Mouse (Mus musculus) midbrain, embryonic 10.5 days (tissue): ENCODE measurements around the gene Vars. TPM values are rescaled to one million over a fixed set of nuclear protein-coding genes. Genes with fewer than 3 reads are reported as not detected.

Experiments
- DNase-seq: peaks from one replicate; pipeline ENCODE4 v3.0.0-alpha.2; 2017; ENCODE audit warnings: low spot score
- H3K27ac ChIP-seq: fragments of 300-500 bp; sonication (generic); replicated peaks from 2 replicates; pipeline ENCODE4 v1.5.1; 2016; ENCODE audit warnings: mild to moderate bottlenecking
- H3K27me3 ChIP-seq: fragments of 300-500 bp; sonication (generic); 2 replicates; pipeline ENCODE4 v1.6.1; 2016; ENCODE audit warnings: low read depth, mild to moderate bottlenecking; ENCODE audit not compliant: poor library complexity, severe bottlenecking
- H3K36me3 ChIP-seq: fragments of 300-500 bp; sonication (generic); 2 replicates; pipeline ENCODE4 v1.6.1; 2016; ENCODE audit warnings: mild to moderate bottlenecking, moderate library complexity
- H3K4me1 ChIP-seq: fragments of 300-500 bp; sonication (generic); 2 replicates; pipeline ENCODE4 v1.6.1; 2016
- H3K4me3 ChIP-seq: fragments of 300-500 bp; sonication (generic); 2 replicates; pipeline ENCODE4 v1.5.1; 2016; ENCODE audit warnings: mild to moderate bottlenecking, moderate library complexity
- H3K9me3 ChIP-seq: fragments of 300-500 bp; sonication (generic); replicated peaks from 2 replicates; pipeline ENCODE4 v1.6.1; 2016; ENCODE audit warnings: mild to moderate bottlenecking
- WGBS: fragments of 180-500 bp; shearing (Covaris S2); methylation state at CpG from one replicate; pipeline ENCODE4 v1.1.7; 2016; 5-methylcytosine and 5-hydroxymethylcytosine counted together
- polyA plus RNA-seq: library from polyadenylated mRNA; unstranded; fragments of >200 nt; fragmentation: Nextera tagmentation; extraction: Ambion mirVana; gene quantifications from 2 replicates; pipeline ENCODE4 v1.2.1, GENCODE M21; 2016

The Vars gene
- polyA plus RNA-seq, 1 experiment from 2014 or later: 210 TPM

- H3K27ac ChIP-seq: peak within 1 kb of the TSS; percentile 70
- peaks cover 34% of the 10 kb centered on the region for H3K36me3 ChIP-seq
- DNase-seq: peak; percentile 65
- H3K27me3 ChIP-seq: peaks cover 74% of the 10 kb centered on the region
- H3K9me3 ChIP-seq: no peaks in the 10 kb centered on the region
- 1% methylated on average over 48 of the region's 48 CpGs for WGBS
- peak within 1 kb of the TSS; percentile 52 for H3K4me3 ChIP-seq
- peaks cover 41% of the 10 kb centered on the region for H3K4me1 ChIP-seq
These were observed 64.5 kb downstream of the Vars start, which contains the start of gene Ly6g6c for GRCm38 (mm10) chr17:35064951-35065947. Gene Ly6g6c, plus strand, starts transcription at chr17:35065388.

Other genes with a start within 250 kb of the Vars start
- gene Cyp21a1, start 196.4 kb upstream of the Vars start, polyA plus RNA-seq: not detected in 2 replicates
- 30.2 and 30.6 TPM in 2 replicates for gene Stk19, start 164.0 kb upstream of the Vars start, polyA plus RNA-seq
- 81.2 and 88.1 TPM in 2 replicates for gene Dxo, start 164.0 kb upstream of the Vars start, polyA plus RNA-seq
- gene Skiv2l, start 150.8 kb upstream of the Vars start, polyA plus RNA-seq: 57.8 and 62.4 TPM in 2 replicates
- 137 and 139 TPM in 2 replicates for gene Nelfe, start 150.6 kb upstream of the Vars start, polyA plus RNA-seq
- gene Cfb, start 138.5 kb upstream of the Vars start, polyA plus RNA-seq: 1.8 and 2.8 TPM in 2 replicates
- 5.8 and 6.1 TPM in 2 replicates for gene Zbtb12, start 121.5 kb upstream of the Vars start, polyA plus RNA-seq
- gene Gm20547, start 118.9 kb upstream of the Vars start, polyA plus RNA-seq: 0.07 TPM in 1 of 2 replicates, not detected in the other
- gene C2, start 102.7 kb upstream of the Vars start, polyA plus RNA-seq: 1.3 TPM in 2 replicates
- gene Ehmt2, start 102.5 kb upstream of the Vars start, polyA plus RNA-seq: 88.0 and 91.9 TPM in 2 replicates
- gene Slc44a4, start 86.5 kb upstream of the Vars start, polyA plus RNA-seq: not detected in 2 replicates
- gene Neu1, start 69.7 kb upstream of the Vars start, polyA plus RNA-seq: 16.1 and 19.2 TPM in 2 replicates
- 0.19 TPM in 1 of 2 replicates, not detected in the other for gene Hspa1b, start 41.7 kb upstream of the Vars start, polyA plus RNA-seq
- gene Gm20481, start 31.1 kb upstream of the Vars start, polyA plus RNA-seq: 0.27 TPM in 1 of 2 replicates, not detected in the other
- gene Hspa1a, start 28.8 kb upstream of the Vars start, polyA plus RNA-seq: 1.3 and 1.6 TPM in 2 replicates
- gene Hspa1l, start 28.3 kb upstream of the Vars start, polyA plus RNA-seq: 0.71 and 0.81 TPM in 2 replicates
- gene Lsm2, start 19.1 kb upstream of the Vars start, polyA plus RNA-seq: 307 and 337 TPM in 2 replicates
- gene Vwa7, start 15.6 kb downstream of the Vars start, polyA plus RNA-seq: 0.19 and 0.28 TPM in 2 replicates
- 7.1 and 7.7 TPM in 2 replicates for gene Sapcd1, start 27.0 kb downstream of the Vars start, polyA plus RNA-seq
- 5.4 and 6.3 TPM in 2 replicates for gene Msh5, start 45.8 kb downstream of the Vars start, polyA plus RNA-seq
- gene Clic1, start 49.0 kb downstream of the Vars start, polyA plus RNA-seq: 216 and 217 TPM in 2 replicates
- 527 and 597 TPM in 2 replicates for gene Ddah2, start 58.0 kb downstream of the Vars start, polyA plus RNA-seq
- 0.17 TPM in 2 replicates for gene Ly6g6c, start 64.4 kb downstream of the Vars start, polyA plus RNA-seq
- gene Mpig6b, start 65.2 kb downstream of the Vars start, polyA plus RNA-seq: 1.3 TPM in 2 replicates
- gene Ly6g6e, start 75.9 kb downstream of the Vars start, polyA plus RNA-seq: 0.32 and 0.59 TPM in 2 replicates
- gene Ly6g6d, start 77.1 kb downstream of the Vars start, polyA plus RNA-seq: 2.0 and 3.5 TPM in 2 replicates
- gene Ly6g6f, start 84.6 kb downstream of the Vars start, polyA plus RNA-seq: 0.70 and 0.86 TPM in 2 replicates
- gene Abhd16a, start 88.3 kb downstream of the Vars start, polyA plus RNA-seq: 56.7 and 68.5 TPM in 2 replicates
- gene Ly6g5c, start 107.3 kb downstream of the Vars start, polyA plus RNA-seq: not detected in 2 replicates
- 0.99 and 1.1 TPM in 2 replicates for gene Ly6g5b, start 114.4 kb downstream of the Vars start, polyA plus RNA-seq
- gene Gpank1, start 120.5 kb downstream of the Vars start, polyA plus RNA-seq: 33.4 and 34.5 TPM in 2 replicates
- gene Csnk2b, start 121.1 kb downstream of the Vars start, polyA plus RNA-seq: 299 and 306 TPM in 2 replicates
- 9.5 and 9.6 TPM in 2 replicates for gene D17H6S53E, start 125.4 kb downstream of the Vars start, polyA plus RNA-seq
- gene Apom, start 131.1 kb downstream of the Vars start, polyA plus RNA-seq: 0.53 and 0.66 TPM in 2 replicates
- 56.6 and 67.4 TPM in 2 replicates for gene Bag6, start 134.2 kb downstream of the Vars start, polyA plus RNA-seq
- gene Prrc2a, start 163.9 kb downstream of the Vars start, polyA plus RNA-seq: 173 and 198 TPM in 2 replicates
- gene Aif1, start 175.1 kb downstream of the Vars start, polyA plus RNA-seq: 4.0 and 5.8 TPM in 2 replicates
- 5.0 and 8.3 TPM in 2 replicates for gene Lst1, start 187.5 kb downstream of the Vars start, polyA plus RNA-seq
- gene Ltb, start 193.5 kb downstream of the Vars start, polyA plus RNA-seq: 0.10 TPM in 1 of 2 replicates, not detected in the other
- 0.07 TPM in 1 of 2 replicates, not detected in the other for gene Tnf, start 201.0 kb downstream of the Vars start, polyA plus RNA-seq
- not detected in 2 replicates for gene Lta, start 204.4 kb downstream of the Vars start, polyA plus RNA-seq
- gene Gm16181, start 219.8 kb downstream of the Vars start, polyA plus RNA-seq: 0.25 and 0.37 TPM in 2 replicates
- gene Atp6v1g2, start 232.7 kb downstream of the Vars start, polyA plus RNA-seq: 9.7 and 11.8 TPM in 2 replicates
- gene Nfkbil1, start 234.8 kb downstream of the Vars start, polyA plus RNA-seq: 9.9 and 11.7 TPM in 2 replicates
- 682 and 724 TPM in 2 replicates for gene Ddx39b, start 240.8 kb downstream of the Vars start, polyA plus RNA-seq